Mouse (Mus musculus): ENCODE measurements around the gene Nol3. TPM values are rescaled to one million over a fixed set of nuclear protein-coding genes. Genes with fewer than 3 reads are reported as not detected.
A peak's percentile ranks its signal among the peaks of the same experiment; 100 is the strongest.

Nol3 gene
- total and polyA plus RNA-seq, 3 experiments = 0.63 to 0.89 TPM; not detected in 1

DNA sequence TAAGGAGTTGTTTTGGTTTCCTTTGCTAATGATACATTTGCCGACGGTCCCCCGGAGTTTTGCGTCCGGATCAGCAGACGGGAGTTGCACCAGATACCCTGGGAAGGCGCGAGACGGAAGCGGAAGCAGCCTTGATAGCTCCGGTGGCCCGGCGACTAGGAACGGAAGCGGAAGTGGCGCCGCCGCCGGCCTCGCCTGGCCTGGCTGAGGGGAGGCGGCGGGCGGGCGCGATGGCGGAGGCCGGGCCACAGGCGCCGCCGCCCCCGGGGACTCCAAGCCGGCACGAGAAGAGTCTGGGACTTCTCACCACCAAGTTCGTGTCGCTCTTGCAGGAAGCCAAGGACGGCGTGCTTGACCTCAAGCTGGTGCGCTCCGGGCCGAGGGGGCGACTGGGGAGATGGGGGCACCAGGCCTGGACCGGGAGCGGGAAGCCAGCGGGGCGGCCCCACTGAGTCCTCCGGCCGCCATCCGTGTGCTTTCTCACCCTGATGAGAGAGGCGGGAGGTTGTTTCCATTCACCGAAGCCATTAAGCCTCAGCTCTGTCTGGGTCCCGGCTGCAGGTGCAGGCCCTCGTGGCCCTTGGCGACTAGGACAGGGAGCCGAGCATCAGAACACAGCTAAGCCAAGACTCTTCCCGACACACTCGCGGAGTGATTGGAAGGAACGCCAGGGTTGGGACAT is 21.7 kb downstream of the Nol3 start, which contains the start of gene E2f4:
Gene E2f4 (plus strand): TSS at position 153 of the 682 bp plus-strand sequence.
- Histone ChIP-seq H3K4me3 (ENCODE audit: control insufficient read depth in 1 of 2, insufficient read depth in 1 of 2, low read depth in 2 of 2, low read length in 2 of 2) (peak within 1 kb of the TSS; percentile 86), H3K4me1 (ENCODE audit: control insufficient read depth in 1 of 2, insufficient read depth in 2 of 2, low read length in 2 of 2) (peaks cover 11 to 27% of the 10 kb centered on the region in 2 experiments), H3K27me3 (ENCODE audit: control insufficient read depth in 1 of 2, insufficient read depth in 2 of 2, low read length in 2 of 2) (no peaks in the 10 kb centered on the region), H3K79me2 (ENCODE audit: control insufficient read depth, insufficient read depth, low read length, poor library complexity) (peaks cover 34% of the 10 kb centered on the region), H3K36me3 (ENCODE audit: control insufficient read depth in 1 of 2, insufficient read depth in 2 of 2, low read length in 2 of 2) (peaks cover 15 to 33% of the 10 kb centered on the region in 2 experiments), H3K9me3 (replicated peaks; ENCODE audit: insufficient read depth, low read length) (no peaks in the 10 kb centered on the region), H3K27ac (ENCODE audit: control insufficient read depth, low read depth, low read length) (peak within 1 kb of the TSS; percentile 70), H3K9ac (ENCODE audit: control insufficient read depth, low read depth, low read length, poor library complexity, severe bottlenecking) (peak within 1 kb of the TSS; percentile 97)
- peak; percentile 96 for DNase-seq (ENCODE audit: low read depth, low spot score)
- no peak for TF ChIP-seq MEF2A (IDR thresholded peaks at IDR 0.05; ENCODE audit: extremely low read depth, insufficient replicate concordance, low read depth, low read length, poor library complexity, severe bottlenecking)
- no peak for TF ChIP-seq UBTF (IDR thresholded peaks at IDR 0.05; ENCODE audit: borderline replicate concordance, insufficient read depth, low read depth, low read length)
- TF ChIP-seq SMC3 (IDR thresholded peaks at IDR 0.05; ENCODE audit: low read depth, low read length) = no peak
- peak; percentile 84 for TF ChIP-seq NELFE (IDR thresholded peaks at IDR 0.05; ENCODE audit: low read depth, low read length)
- TF ChIP-seq MAZ (IDR thresholded peaks at IDR 0.05; ENCODE audit: low read depth, low read length) = peak; percentile 43; the same call in 1 of the 2 replicates
- TF ChIP-seq SIN3A (IDR thresholded peaks at IDR 0.05; ENCODE audit: low read length) = peak; percentile 95
- no peak for TF ChIP-seq POLR2AphosphoS5 (IDR thresholded peaks at IDR 0.05; ENCODE audit: borderline replicate concordance, low read depth, low read length)
- TF ChIP-seq ELF1 (IDR thresholded peaks at IDR 0.05; ENCODE audit: low read depth, low read length) = peak; percentile 99
- no peak for TF ChIP-seq RCOR1 (IDR thresholded peaks at IDR 0.05; ENCODE audit: low read depth, low read length)
- TF ChIP-seq ZC3H11A (IDR thresholded peaks at IDR 0.05; ENCODE audit: low read depth, low read length) = no peak
- peak; percentile 45; the same call in 1 of the 2 replicates for TF ChIP-seq MAX (IDR thresholded peaks at IDR 0.05; ENCODE audit: low read length)
- TF ChIP-seq KAT2A (conservative IDR thresholded peaks at IDR 0.05; ENCODE audit: low read depth, low read length) = peak; percentile 60; the same call in 1 of the 2 replicates
- TF ChIP-seq CTCF (IDR thresholded peaks at IDR 0.05 in 2 of 3, conservative IDR thresholded peaks at IDR 0.05 in 1 of 3; ENCODE audit: control insufficient read depth in 1 of 3, insufficient read depth in 1 of 3, low read depth in 2 of 3, low read length in 3 of 3, poor library complexity in 1 of 3, severe bottlenecking in 1 of 3) = no peak
- TF ChIP-seq MXI1 (IDR thresholded peaks at IDR 0.05; ENCODE audit: low read depth, low read length) = peak; percentile 76
- TF ChIP-seq POLR2A (IDR thresholded peaks at IDR 0.05; ENCODE audit: control insufficient read depth in 1 of 2, insufficient read depth in 1 of 2, low read depth in 1 of 2, low read length in 2 of 2, poor library complexity in 1 of 2) = peak; percentile 87 to 95
- TF ChIP-seq ETS1 (IDR thresholded peaks at IDR 0.05; ENCODE audit: low read depth, low read length) = 0 out of 2 replicates have a peak, but pooled peaks have one; percentile 43
- no peak for TF ChIP-seq RAD21 (IDR thresholded peaks at IDR 0.05; ENCODE audit: low read depth, low read length)
- no peak for TF ChIP-seq E2F4 (IDR thresholded peaks at IDR 0.05; ENCODE audit: borderline replicate concordance, low read depth, low read length)
- no peak for TF ChIP-seq NRF1 (IDR thresholded peaks at IDR 0.05; ENCODE audit: insufficient read depth, low read depth, low read length, poor library complexity, severe bottlenecking)
- peak in 1 of 2 experiments; percentile 25; a peak in 1 of 4 replicates for TF ChIP-seq EP300 (IDR thresholded peaks at IDR 0.05; ENCODE audit: low read depth in 1 of 2, low read length in 2 of 2)
- TF ChIP-seq MAFK (IDR thresholded peaks at IDR 0.05; ENCODE audit: borderline replicate concordance, low read depth, low read length) = no peak
- no peak for TF ChIP-seq JUND (IDR thresholded peaks at IDR 0.05; ENCODE audit: low read depth, low read length)
- TF ChIP-seq GATA1 (IDR thresholded peaks at IDR 0.05; ENCODE audit: low read depth, low read length) = no peak
- no peak for TF ChIP-seq USF2 (IDR thresholded peaks at IDR 0.05; ENCODE audit: borderline replicate concordance in 1 of 2, insufficient read depth in 1 of 2, low read depth in 1 of 2, low read length in 2 of 2)
- TF ChIP-seq TBP (IDR thresholded peaks at IDR 0.05; ENCODE audit: low read depth, low read length) = peak; percentile 49; the same call in 1 of the 2 replicates
- TF ChIP-seq MYC (IDR thresholded peaks at IDR 0.05; ENCODE audit: low read depth, low read length) = 0 out of 2 replicates have a peak, but pooled peaks have one; percentile 22
- no peak for TF ChIP-seq BHLHE40 (IDR thresholded peaks at IDR 0.05; ENCODE audit: borderline replicate concordance, low read depth, low read length)
- peak; percentile 92 for TF ChIP-seq HCFC1 (IDR thresholded peaks at IDR 0.05; ENCODE audit: low read depth, low read length)
- no peak for TF ChIP-seq CHD2 (IDR thresholded peaks at IDR 0.05; ENCODE audit: low read length)
- TF ChIP-seq ZNF384 (IDR thresholded peaks at IDR 0.05; ENCODE audit: low read depth, low read length) = no peak
- TF ChIP-seq TCF12 (IDR thresholded peaks at IDR 0.05; ENCODE audit: low read depth, low read length) = peak; percentile 76
- TF ChIP-seq MYB (IDR thresholded peaks at IDR 0.05; ENCODE audit: low read depth, low read length) = no peak
- no peak for TF ChIP-seq USF1 (IDR thresholded peaks at IDR 0.05; ENCODE audit: low read depth, low read length)
- TF ChIP-seq TAL1 (IDR thresholded peaks at IDR 0.05; ENCODE audit: low read length) = no peak
- TF ChIP-seq ZMIZ1 (IDR thresholded peaks at IDR 0.05; ENCODE audit: low read depth, low read length) = peak; percentile 29; the same call in 1 of the 2 replicates
- TF ChIP-seq ZKSCAN1 (IDR thresholded peaks at IDR 0.05; ENCODE audit: low read depth, low read length) = no peak
